Mouse (Mus musculus) intestine, postnatal 0 days (tissue): ENCODE results near the gene Abhd14b. TPM values are rescaled to one million over a fixed set of nuclear protein-coding genes. Genes with fewer than 3 reads are reported as not detected.

ENCODE experiments used
- ATAC-seq: fragments of 200-750 bp; cut with Nextera tagmentation; 2 replicates; pipeline ENCODE4 v1.8.0; 2017; ENCODE audit warnings: mild to moderate bottlenecking, moderate TSS enrichment, moderate library complexity
- H3K27ac ChIP-seq: fragments of 300-500 bp; sonication (generic); 2 replicates; pipeline ENCODE4 v1.5.1; 2014; ENCODE audit warnings: mild to moderate bottlenecking, low read depth, low read length, moderate library complexity
- H3K27me3 ChIP-seq: fragments of 300-500 bp; sonication (generic); replicated peaks from 2 replicates; pipeline ENCODE4 v1.6.1; 2014; ENCODE audit warnings: low read length, mixed read lengths; ENCODE audit not compliant: control insufficient read depth, insufficient read depth
- H3K36me3 ChIP-seq: fragments of 300-500 bp; sonication (generic); 2 replicates; pipeline ENCODE4 v1.6.1; 2014; ENCODE audit warnings: mild to moderate bottlenecking, moderate library complexity; ENCODE audit not compliant: control insufficient read depth, insufficient read depth
- H3K4me1 ChIP-seq: fragments of 300-500 bp; sonication (generic); replicated peaks from 2 replicates; pipeline ENCODE4 v1.6.1; 2014; ENCODE audit warnings: antibody characterized with exemption, low read length, mixed read lengths; ENCODE audit not compliant: control insufficient read depth, insufficient read depth
- H3K4me2 ChIP-seq: fragments of 300-500 bp; sonication (generic); replicated peaks from 2 replicates; pipeline ENCODE4 v1.6.1; 2014; ENCODE audit warnings: low read depth, mild to moderate bottlenecking, moderate library complexity
- H3K4me3 ChIP-seq: fragments of 300-500 bp; sonication (generic); 2 replicates; pipeline ENCODE4 v1.5.1; 2014; ENCODE audit warnings: low read depth, low read length
- H3K9ac ChIP-seq: fragments of 300-500 bp; sonication (generic); 2 replicates; pipeline ENCODE4 v1.6.1; 2014; ENCODE audit warnings: mild to moderate bottlenecking, low read depth, low read length
- H3K9me3 ChIP-seq: fragments of 300-500 bp; sonication (generic); 2 replicates; pipeline ENCODE4 v1.6.1; 2016; ENCODE audit warnings: mixed run types; ENCODE audit not compliant: control insufficient read depth
- CTCF ChIP-seq: sonication (generic); IDR thresholded peaks from 2 replicates; pipeline ENCODE4 v1.5.1; 2016; ENCODE audit warnings: low read depth, mild to moderate bottlenecking, control low read depth, antibody characterized with exemption, moderate library complexity
- WGBS: fragments of 180-500 bp; shearing (Covaris S2); extraction: QIAGEN DNeasy Blood & Tissue Kit; methylation state at CpG from one replicate; pipeline ENCODE4 v1.1.7; 2014; 5-methylcytosine and 5-hydroxymethylcytosine counted together
- polyA plus RNA-seq: library from polyadenylated mRNA; unstranded; fragments of >200 nt; fragmentation: Nextera tagmentation; extraction: Ambion mirVana; gene quantifications from 2 replicates; pipeline ENCODE4 v1.2.1, GENCODE M21; 2015

Abhd14b gene
- polyA plus RNA-seq, 1 experiment from 2014 or later = 38.1 TPM

DNA sequence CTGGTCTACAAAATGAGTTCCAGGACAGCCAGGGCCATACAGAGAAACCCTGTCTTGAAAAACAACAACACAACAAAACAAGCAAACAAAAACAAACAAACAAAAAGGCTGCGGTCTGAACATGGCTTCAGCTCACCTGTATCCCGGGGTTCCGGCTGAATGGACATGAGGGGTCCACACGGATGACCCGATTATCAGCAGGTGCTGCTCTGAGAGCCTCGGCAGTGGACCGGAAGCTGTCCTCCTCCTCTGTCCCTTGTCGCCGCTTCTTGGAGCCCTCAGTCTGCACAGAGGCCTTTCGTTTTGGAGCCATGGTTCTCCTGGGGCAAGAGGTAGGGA is 28.4 kb downstream of the Abhd14b start, which contains the start of gene Rrp9:
TSS of gene Rrp9 (plus strand) at position 301 of the 339 bp plus-strand sequence.
- peak within 1 kb of the TSS; percentile 46; the same call in 1 of the 2 replicates for H3K27ac ChIP-seq

DNA sequence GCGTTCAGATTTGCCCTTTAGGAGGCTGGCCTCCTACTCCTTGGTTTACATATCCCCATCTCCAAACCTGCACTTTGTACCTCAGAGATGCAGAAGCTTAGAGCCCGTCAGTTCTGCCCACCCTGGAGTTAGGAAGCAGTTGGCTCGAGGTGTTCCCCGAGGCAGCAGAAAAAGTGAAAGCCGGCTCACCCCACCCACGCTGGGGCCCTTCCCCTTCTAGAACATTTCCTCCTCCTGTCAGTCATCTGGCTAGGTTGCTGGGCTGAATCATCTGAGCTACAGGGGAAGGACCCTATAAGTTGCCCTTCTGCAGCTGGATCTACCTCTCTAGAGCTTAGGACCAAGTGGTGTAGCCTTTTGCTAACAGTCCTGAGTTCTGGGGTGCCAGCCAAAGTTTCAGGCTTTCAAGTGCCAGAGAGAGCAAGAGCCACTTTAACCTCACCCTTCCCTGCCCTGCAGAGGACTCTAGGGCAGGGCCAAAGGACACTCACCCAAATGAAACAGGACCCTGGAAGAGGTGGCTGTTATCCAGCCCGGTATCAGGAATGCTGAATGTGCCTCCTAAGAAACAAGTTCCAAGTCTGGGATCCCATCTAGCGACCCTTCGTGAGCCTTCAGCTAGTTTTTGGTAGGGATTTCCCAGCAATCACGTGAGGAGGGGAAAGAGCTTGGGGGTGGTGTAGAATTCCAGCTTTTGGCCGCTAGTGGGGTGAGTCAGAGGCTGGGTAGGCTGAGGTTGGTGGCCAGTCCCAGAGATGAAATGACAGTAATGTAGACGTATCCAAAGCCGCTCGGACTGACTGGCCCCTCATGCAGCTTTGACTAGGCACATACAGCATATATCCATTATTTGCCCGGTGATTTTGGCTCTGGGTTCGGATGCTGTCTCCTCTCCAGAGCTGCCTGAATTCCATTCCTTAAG is 29.0 kb downstream of the Abhd14b start:
- H3K9ac ChIP-seq = peak overlapping the region; percentile 37; the same call in 1 of the 2 replicates
- TF ChIP-seq CTCF = no peak
- H3K4me2 ChIP-seq = peak overlapping the region; percentile 53
- H3K9me3 ChIP-seq = no peaks in the 10 kb centered on the region
- peaks cover 8% of the 10 kb centered on the region for H3K4me1 ChIP-seq
- no peaks in the 10 kb centered on the region for H3K27me3 ChIP-seq
- ATAC-seq = peak; percentile 28
- 16% methylated on average over 16 of the region's 16 CpGs for WGBS
- H3K36me3 ChIP-seq = peaks cover 23% of the 10 kb centered on the region
- peak overlapping the region; percentile 46; the same call in 1 of the 2 replicates for H3K27ac ChIP-seq
- H3K4me3 ChIP-seq = peak overlapping the region; percentile 26

More for the DNA sequence above, 28.4 kb downstream of the Abhd14b start, which contains the start of gene Rrp9:
- H3K9me3 ChIP-seq = no peaks in the 10 kb centered on the region
- peak within 1 kb of the TSS; percentile 53 for H3K4me2 ChIP-seq
- TF ChIP-seq CTCF = no peak
- H3K4me1 ChIP-seq = peaks cover 8% of the 10 kb centered on the region
- peaks cover 17% of the 10 kb centered on the region for H3K36me3 ChIP-seq
- ATAC-seq = no peak
- H3K9ac ChIP-seq = peak within 1 kb of the TSS; percentile 37; the same call in 1 of the 2 replicates
- H3K27me3 ChIP-seq = no peaks in the 10 kb centered on the region
- peak within 1 kb of the TSS; percentile 26 for H3K4me3 ChIP-seq
- 81% methylated on average over 10 of the region's 10 CpGs for WGBS

DNA sequence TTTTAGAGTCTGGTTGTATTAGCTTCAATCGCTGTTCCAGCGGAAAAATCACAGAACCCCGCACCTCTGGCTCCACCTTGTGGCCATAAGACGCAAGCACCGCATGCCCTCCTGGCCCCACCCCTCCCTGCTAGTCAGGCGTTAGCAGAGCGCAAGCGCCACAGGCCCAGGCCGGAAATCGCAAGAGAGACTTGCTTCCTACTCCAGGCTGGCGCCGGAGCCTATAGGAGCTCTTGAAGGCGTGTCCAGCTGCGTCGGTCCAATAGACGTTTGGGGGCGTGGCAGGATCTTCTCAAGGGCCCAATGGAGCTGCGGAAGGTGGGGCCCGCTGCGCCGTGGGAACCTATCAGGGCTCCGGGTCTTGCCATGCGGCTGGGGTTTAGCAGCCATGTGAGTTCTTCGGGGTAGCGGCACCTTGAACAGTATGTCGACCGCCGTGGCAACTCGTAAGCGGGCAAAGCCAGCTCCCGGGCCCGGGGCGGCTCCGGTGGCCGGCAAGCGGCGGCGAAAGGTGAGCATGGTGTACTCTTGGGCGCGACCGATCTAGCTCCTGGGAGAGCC is 29.7 kb downstream of the Abhd14b start, which contains the start of gene Parp3:
TSS of gene Parp3 (minus strand) at position 26 of the 561 bp plus-strand sequence.
- ATAC-seq = peak; percentile 99
- H3K4me2 ChIP-seq = peak within 1 kb of the TSS; percentile 85

DNA sequence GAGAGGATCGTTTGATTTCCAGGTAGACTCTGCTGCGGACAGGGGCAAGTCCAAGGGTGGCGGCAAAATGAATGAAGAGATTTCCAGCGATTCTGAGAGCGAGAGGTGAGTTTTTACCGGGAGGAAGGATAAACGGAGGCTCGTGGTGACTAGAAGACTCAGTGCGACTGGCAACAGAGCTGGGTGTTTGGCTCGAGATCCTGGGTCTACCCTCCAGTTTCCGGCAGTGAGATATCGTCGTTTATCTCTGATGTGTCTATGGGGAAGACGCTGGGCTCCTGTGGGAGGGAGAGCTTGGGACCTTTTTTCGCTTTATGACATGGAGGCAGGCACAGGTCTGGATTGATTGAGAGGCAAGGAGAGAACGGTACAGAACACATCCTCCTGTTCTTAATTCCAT is 30.4 kb downstream of the Abhd14b start:
- WGBS = under 1% methylated on average over 16 of the region's 16 CpGs
- H3K4me3 ChIP-seq = peak overlapping the region; percentile 58
- peak overlapping the region; percentile 85 for H3K4me2 ChIP-seq
- TF ChIP-seq CTCF = no peak
- no peak for ATAC-seq
- H3K4me1 ChIP-seq = peaks cover 8% of the 10 kb centered on the region
- H3K36me3 ChIP-seq = peaks cover 31% of the 10 kb centered on the region
- peak overlapping the region; percentile 55 for H3K9ac ChIP-seq
- no peak overlapping the region for H3K27ac ChIP-seq
- H3K9me3 ChIP-seq = no peaks in the 10 kb centered on the region
- no peaks in the 10 kb centered on the region for H3K27me3 ChIP-seq

More for the DNA sequence above, 29.7 kb downstream of the Abhd14b start, which contains the start of gene Parp3:
- Histone ChIP-seq H3K9ac (peak within 1 kb of the TSS; percentile 55), H3K4me3 (peak within 1 kb of the TSS; percentile 58), H3K27ac (peak within 1 kb of the TSS; percentile 46; the same call in 1 of the 2 replicates), H3K9me3 (no peaks in the 10 kb centered on the region), H3K36me3 (peaks cover 28% of the 10 kb centered on the region), H3K4me1 (peaks cover 8% of the 10 kb centered on the region), H3K27me3 (no peaks in the 10 kb centered on the region)
- WGBS = under 1% methylated on average over 41 of the region's 41 CpGs
- TF ChIP-seq CTCF = peak; percentile 97

DNA sequence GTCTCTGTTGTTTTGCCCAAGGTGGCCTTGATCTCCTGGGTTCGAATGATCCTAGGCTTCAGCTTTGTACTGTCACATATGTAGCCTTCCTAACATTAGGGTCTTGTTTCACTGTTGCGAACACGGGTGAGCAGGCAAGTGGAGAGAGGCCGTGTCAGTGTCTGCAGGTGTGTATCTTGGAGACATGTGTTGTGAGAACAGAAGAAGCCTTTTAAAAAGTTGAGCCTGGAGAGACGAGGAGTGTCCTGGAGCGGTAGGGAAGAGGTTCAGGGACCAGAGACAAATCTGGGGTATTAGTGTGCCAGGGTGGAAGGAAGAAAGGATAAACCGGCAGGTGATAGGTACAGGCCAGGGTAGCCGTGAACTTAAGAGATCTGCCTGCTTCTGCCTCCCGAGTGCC is 30.8 kb downstream of the Abhd14b start:
- Histone ChIP-seq H3K4me1 (peaks cover 8% of the 10 kb centered on the region), H3K4me2 (peak overlapping the region; percentile 85), H3K4me3 (peak overlapping the region; percentile 58), H3K36me3 (peaks cover 35% of the 10 kb centered on the region), H3K27ac (no peak overlapping the region), H3K9ac (0 out of 2 replicates have a peak overlapping the region, but pooled peaks have one; percentile 55), H3K9me3 (no peaks in the 10 kb centered on the region), H3K27me3 (no peaks in the 10 kb centered on the region)
- no peak for TF ChIP-seq CTCF
- ATAC-seq = no peak
- 70% methylated on average over 9 of the region's 9 CpGs for WGBS

DNA sequence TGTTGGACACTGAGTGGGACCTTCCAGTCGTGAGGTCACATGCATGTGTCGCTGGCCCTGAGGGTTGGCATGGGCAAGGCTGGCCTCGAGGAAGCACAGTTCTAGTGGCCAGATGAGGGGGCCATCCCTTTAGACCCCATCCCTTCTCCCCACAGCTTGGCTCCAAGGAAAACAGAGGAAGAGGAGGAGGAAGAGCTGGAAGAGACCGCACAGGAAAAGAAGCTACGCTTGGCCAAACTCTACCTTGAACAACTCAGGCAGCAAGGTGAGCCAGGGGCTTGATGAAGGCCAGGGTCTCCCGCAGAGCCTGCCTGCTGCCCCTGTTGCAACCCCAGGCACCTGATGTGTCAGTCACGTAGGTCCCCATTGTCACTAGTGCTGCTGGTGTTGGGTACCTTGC is 33.3 kb downstream of the Abhd14b start:
- no peaks in the 10 kb centered on the region for H3K9me3 ChIP-seq
- no peak overlapping the region for H3K4me2 ChIP-seq
- H3K4me3 ChIP-seq = no peak overlapping the region
- 96% methylated on average over 7 of the region's 7 CpGs for WGBS
- H3K36me3 ChIP-seq = peaks cover 59% of the 10 kb centered on the region
- no peak overlapping the region for H3K27ac ChIP-seq
- no peaks in the 10 kb centered on the region for H3K27me3 ChIP-seq
- no peak for ATAC-seq
- no peak overlapping the region for H3K9ac ChIP-seq
- TF ChIP-seq CTCF = no peak
- H3K4me1 ChIP-seq = peaks cover 8% of the 10 kb centered on the region; the same call in 1 of the 2 replicates
